Mouse (Mus musculus) urinary bladder, adult 2 months (tissue): ENCODE measurements around the gene Znrf4. TPM values are rescaled to one million over a fixed set of nuclear protein-coding genes. Genes with fewer than 3 reads are reported as not detected.

Source experiments
- DNase-seq: peaks from one replicate; pipeline ENCODE4 v3.0.0; 2022; ENCODE audit warnings: low spot score
- polyA plus RNA-seq: library from polyadenylated mRNA; depleted of rRNA; stranded (reverse); fragments of >200 nt; gene quantifications from 2 replicates; pipeline ENCODE4 v1.2.3, GENCODE M21; 2012; rRNA removed

The Znrf4 gene
- polyA plus RNA-seq, 1 experiment = not detected

DNA sequence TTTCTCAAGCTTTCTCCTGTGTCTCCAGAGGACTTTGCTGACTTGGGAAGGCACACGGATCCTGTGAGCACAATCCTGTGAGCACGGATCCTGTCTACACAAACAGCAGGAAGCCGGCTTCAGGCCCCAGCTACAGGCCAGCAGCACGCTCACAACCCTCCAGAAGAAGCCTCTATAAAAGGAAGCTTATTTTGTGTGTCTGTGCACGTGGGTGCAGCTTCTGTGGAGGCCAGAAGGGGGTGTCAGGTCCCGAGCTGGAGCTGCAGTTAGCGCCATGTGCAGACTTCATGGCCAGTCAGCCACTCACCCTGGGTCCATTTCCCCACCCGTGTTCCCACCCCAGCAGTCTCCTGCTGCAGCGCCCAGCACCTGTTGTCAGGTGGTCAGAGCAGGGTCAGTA lies 43.9 kb downstream of the Znrf4 start:
- no peak for DNase-seq

DNA sequence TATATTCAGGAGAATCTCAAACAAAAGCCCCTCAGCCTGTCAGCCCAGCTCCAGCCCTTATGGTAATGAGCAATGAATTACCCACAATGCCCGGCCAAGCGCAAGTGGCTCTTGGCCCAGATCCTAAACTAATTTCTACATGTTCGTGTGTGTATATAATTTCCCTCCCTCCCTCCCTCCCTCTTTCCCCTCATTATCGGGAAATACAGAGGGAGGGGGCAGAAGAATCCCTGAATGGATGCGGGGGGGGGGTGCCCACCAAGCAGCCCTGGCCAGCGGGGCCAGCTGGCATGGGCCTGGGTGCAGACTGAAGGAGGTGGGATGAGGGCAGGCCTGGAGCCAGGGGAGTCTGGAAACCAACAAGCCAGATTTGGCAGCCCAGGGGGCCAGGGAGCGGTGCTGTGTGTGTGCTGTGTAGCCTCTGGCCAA lies 44.8 kb downstream of the Znrf4 start:
- no peak for DNase-seq

DNA sequence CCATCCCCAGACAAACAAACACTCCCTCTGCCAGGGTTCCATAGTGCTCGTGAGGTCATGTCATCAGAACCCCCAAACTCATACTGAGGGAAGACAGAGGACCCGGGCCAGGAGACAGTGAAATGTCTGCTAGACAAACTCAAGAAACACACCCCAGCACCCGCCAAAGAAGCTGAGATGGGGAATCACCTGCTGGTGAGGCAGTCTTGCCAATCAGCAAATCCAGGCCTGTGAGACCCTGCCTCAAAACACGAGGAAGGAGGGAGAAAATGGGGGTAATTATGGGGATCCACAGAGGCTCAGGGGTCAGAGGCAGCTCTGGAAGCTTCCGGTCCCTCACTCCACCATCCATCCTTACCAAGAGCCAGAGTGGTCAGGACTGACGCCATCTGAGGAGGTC lies 45.5 kb downstream of the Znrf4 start:
- DNase-seq = no peak

DNA sequence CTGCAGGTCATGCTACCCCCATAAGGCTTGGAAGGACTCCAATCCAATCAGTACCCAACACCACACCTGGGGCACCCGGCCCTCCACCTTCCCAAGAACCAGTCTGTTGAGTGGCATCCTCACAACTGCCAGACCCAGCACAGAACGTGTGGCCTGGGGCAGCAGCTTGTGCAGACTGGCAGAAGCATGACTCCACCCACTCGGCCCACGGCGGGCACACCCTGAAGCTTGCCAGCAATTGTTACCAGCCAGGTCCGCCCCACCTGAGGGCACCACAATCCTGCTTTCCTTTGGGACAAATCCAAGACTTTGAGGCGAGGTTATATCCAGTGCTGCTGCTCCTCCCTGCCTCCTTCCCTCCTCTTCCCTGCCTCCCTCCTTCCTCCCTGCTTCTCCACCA lies 47.4 kb downstream of the Znrf4 start:
- DNase-seq = no peak

DNA sequence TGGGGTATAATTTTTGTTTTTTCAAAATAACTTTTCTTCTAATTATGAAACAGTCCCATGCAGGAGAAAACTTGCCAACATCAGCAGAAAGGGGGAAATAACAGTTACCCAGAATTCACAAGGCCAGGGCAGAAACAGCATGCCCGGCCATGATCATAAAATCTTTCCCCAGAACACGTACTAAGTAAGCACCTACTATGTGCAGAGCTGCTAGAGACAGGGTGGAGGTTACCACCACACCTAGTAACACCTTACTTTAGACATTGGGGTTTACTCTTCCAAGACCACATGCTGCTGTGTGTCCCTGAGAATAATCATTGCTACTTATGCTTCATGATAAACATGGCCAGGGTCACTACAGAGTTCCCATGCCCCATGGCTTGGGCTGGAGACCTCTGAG lies 47.9 kb downstream of the Znrf4 start:
- DNase-seq = no peak

DNA sequence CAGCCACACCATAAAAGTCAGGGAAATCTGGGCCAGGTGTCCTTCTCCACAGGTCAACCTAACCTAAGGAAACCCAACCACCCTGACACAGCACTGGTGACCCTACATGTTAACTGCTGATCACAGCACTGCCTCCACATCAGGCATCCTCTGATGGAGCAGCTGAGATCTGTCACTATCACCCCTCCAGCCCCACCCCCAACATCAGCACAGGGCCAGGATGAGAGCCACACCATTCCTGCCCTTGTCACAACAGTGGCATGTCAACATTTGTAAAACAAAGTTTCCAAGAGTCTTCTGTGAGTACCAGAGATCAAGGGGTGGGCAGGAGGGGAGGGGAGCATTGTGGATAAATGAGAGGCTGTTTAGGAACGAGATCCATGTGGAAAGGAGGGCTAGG lies 48.7 kb downstream of the Znrf4 start:
- DNase-seq = no peak

DNA sequence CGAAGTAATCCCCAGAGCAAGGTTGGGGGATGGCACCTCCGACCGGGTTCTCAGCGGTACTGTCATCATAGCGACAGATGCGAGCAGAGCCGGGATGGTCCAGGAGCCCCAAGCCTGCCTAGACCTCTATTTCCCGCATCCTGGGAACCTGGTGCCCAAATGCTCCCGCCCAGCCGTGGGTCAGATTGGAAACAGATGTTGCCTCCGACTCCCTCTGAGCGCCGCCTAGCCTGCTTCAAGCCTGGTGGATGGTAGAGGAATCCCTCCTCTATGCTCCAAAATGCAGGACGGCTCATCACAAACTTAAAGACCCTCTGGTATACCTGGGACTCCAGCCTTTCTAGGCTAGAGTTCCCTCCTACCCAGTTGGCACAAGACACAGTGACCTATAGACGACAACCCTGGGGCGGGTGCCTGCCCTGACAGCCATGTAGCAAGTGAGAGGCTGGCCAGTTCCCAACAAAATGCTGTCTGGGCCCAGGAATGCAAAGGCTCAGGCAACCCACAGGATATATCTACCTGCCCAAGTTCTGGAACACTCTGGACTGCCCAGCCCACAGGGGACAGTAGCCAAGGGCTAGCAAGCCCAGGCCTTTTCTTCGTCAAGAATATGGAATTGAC lies 49.3 kb downstream of the Znrf4 start:
- DNase-seq = no peak

DNA sequence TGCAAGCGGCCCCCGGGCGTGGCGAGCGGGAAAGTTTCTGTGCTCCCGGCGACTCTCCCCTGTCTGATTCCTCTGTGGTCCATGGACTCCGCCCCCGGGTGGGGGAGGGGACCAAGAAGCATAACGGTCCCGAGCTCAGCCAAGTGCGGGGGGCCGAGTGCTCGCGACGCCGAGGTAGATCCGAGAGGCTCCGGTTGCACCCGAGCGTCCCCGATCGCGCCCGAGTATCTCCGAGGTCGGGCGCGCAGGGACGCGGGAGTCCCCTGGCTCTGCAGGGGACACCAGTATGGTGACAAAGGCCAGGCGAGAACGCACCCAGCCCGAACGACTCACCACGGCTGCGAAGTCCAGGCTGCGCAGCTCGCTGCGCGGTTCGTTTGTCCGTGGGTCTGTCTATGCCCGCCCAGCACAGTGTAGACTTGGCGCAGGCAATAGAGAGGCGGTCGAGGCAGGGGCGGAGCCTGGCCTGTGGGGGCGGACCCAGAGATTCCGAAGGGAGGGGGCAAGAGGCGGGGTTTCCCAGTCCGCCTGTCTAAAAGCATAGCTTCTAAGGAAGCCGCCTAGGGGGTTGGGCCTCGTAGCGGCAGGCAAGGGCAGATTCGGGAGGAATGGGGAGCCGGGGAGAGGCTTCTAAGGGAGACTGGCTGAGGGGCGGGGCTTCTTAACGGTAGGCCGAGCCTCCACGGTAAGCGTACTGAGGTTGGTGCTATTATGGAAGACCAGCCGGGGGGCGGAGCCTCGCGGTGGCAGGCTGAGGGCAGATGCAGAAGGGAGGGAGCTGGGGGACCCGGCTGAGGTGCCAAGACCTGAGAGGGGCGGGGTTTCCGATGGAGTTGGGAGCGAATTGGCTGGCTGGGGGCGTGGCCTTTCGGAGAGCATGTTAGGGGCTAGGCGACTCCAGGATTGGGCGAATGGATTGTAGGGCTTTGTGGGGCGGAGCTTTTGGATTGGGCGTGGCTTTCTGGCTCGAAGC lies 50.2 kb downstream of the Znrf4 start:
- DNase-seq = peak; percentile 93

Other genes with a start within 250 kb of the Znrf4 start
- 8.7 and 10.0 TPM in 2 replicates for gene Ticam1, start 235.6 kb downstream of the Znrf4 start, polyA plus RNA-seq
- gene Plin3, start 219.6 kb downstream of the Znrf4 start, polyA plus RNA-seq = 34.6 and 43.6 TPM in 2 replicates
- not detected in 2 replicates for gene Arrdc5, start 212.1 kb downstream of the Znrf4 start, polyA plus RNA-seq
- 4.6 and 5.3 TPM in 2 replicates for gene Uhrf1, start 209.1 kb downstream of the Znrf4 start, polyA plus RNA-seq
- gene Kdm4b, start 186.4 kb downstream of the Znrf4 start, polyA plus RNA-seq = 23.7 and 31.1 TPM in 2 replicates
- gene Ptprs, start 35.9 kb downstream of the Znrf4 start, polyA plus RNA-seq = 313 and 341 TPM in 2 replicates
- gene Gm20219, start 42.0 kb upstream of the Znrf4 start, polyA plus RNA-seq = 15.6 and 22.1 TPM in 2 replicates
- gene Safb2, start 72.2 kb upstream of the Znrf4 start, polyA plus RNA-seq = 38.5 and 80.7 TPM in 2 replicates
- gene Safb, start 72.4 kb upstream of the Znrf4 start, polyA plus RNA-seq = 47.8 and 65.8 TPM in 2 replicates
- 169 and 183 TPM in 2 replicates for gene 2410015M20Rik, start 97.3 kb upstream of the Znrf4 start, polyA plus RNA-seq
- gene Rpl36, start 101.0 kb upstream of the Znrf4 start, polyA plus RNA-seq = 2,531 and 2,588 TPM in 2 replicates
- 61.4 and 64.6 TPM in 2 replicates for gene Lonp1, start 114.5 kb upstream of the Znrf4 start, polyA plus RNA-seq
- gene Catsperd, start 115.7 kb upstream of the Znrf4 start, polyA plus RNA-seq = 19.1 and 25.7 TPM in 2 replicates
- 72.5 and 77.3 TPM in 2 replicates for gene Ranbp3, start 160.9 kb upstream of the Znrf4 start, polyA plus RNA-seq
- 308 and 313 TPM in 2 replicates for gene Ndufa11, start 205.3 kb upstream of the Znrf4 start, polyA plus RNA-seq
- 18.2 and 26.4 TPM in 2 replicates for gene Vmac, start 205.6 kb upstream of the Znrf4 start, polyA plus RNA-seq
- 22.8 and 28.7 TPM in 2 replicates for gene Nrtn, start 245.1 kb upstream of the Znrf4 start, polyA plus RNA-seq